Mouse (Mus musculus) C2C12 (cell line): ENCODE data around the gene Kif11. TPM values are rescaled to one million over a fixed set of nuclear protein-coding genes. Genes with fewer than 3 reads are reported as not detected.

Experiments
- H3K27me3 ChIP-seq: one replicate; pipeline ENCODE4 v1.6.1; 2011; ENCODE audit not compliant: control insufficient read depth, insufficient read depth, insufficient read length
- H3K36me3 ChIP-seq: one replicate; pipeline ENCODE4 v1.6.1; 2011; ENCODE audit not compliant: control insufficient read depth, insufficient read depth
- H3K4me3 ChIP-seq: one replicate; pipeline ENCODE4 v1.5.1; 2011; ENCODE audit warnings: mild to moderate bottlenecking, control low read depth; ENCODE audit not compliant: poor library complexity, insufficient read depth, severe bottlenecking
- H3K79me2 ChIP-seq: one replicate; pipeline ENCODE4 v1.6.1; 2011; ENCODE audit not compliant: control insufficient read depth, insufficient read depth
- H3K79me3 ChIP-seq: one replicate; pipeline ENCODE4 v1.6.1; 2011; ENCODE audit warnings: low read depth, control low read depth
- H3ac ChIP-seq: one replicate; pipeline ENCODE3; 2011; ENCODE audit warnings: low read depth; ENCODE audit not compliant: control insufficient read depth, insufficient read length
- CEBPB ChIP-seq: IDR thresholded peaks from one replicate; pipeline ENCODE4 v1.6.1; 2011; ENCODE audit warnings: low read depth, mild to moderate bottlenecking, control low read depth, moderate library complexity
- CTCF ChIP-seq: IDR thresholded peaks from one replicate; pipeline ENCODE4 v1.5.1; 2011; ENCODE audit not compliant: control insufficient read depth, insufficient read depth, insufficient read length
- FOSL1 ChIP-seq: IDR thresholded peaks from one replicate; pipeline ENCODE4 v1.8.0; 2011; ENCODE audit warnings: mild to moderate bottlenecking, low read length; ENCODE audit not compliant: poor library complexity, insufficient read depth, severe bottlenecking
- MAX ChIP-seq: IDR thresholded peaks from one replicate; pipeline ENCODE4 v1.6.1; 2011; ENCODE audit warnings: mild to moderate bottlenecking, control low read depth
- MYOD1 ChIP-seq: IDR thresholded peaks from one replicate; pipeline ENCODE4 v1.6.1; 2011; ENCODE audit warnings: low read depth; ENCODE audit not compliant: control insufficient read depth, insufficient read length
- MYOG ChIP-seq: IDR thresholded peaks from one replicate; pipeline ENCODE4 v1.6.1; 2011; ENCODE audit not compliant: control insufficient read depth, insufficient read length; ENCODE audit errors: extremely low read depth
- USF1 ChIP-seq: IDR thresholded peaks from one replicate; pipeline ENCODE4 v1.6.1; 2011; ENCODE audit warnings: low read depth, mild to moderate bottlenecking, control low read depth, moderate library complexity
- polyA plus RNA-seq: library from polyadenylated mRNA; unstranded; fragments of >200 nt; fragmentation: generic; extraction: Trizol; gene quantifications from one replicate; pipeline ENCODE4 v1.2.1, GENCODE M21; 2012; ENCODE audit warnings: missing spikeins

Kif11 gene
- polyA plus RNA-seq, 1 experiment: 10.5 TPM

- no peak overlapping the region for H3ac ChIP-seq
- peaks cover 7% of the 10 kb centered on the region for H3K36me3 ChIP-seq
- TF ChIP-seq MYOD1 (no peak), FOSL1 (no peak), USF1 (no peak)
- no peaks in the 10 kb centered on the region for H3K27me3 ChIP-seq
- H3K79me2 ChIP-seq: peaks cover 90% of the 10 kb centered on the region
- peaks cover 26% of the 10 kb centered on the region for H3K79me3 ChIP-seq
- H3K4me3 ChIP-seq: no peak overlapping the region
Observed at GRCm38 (mm10) chr19:37348952-37349351, 27.3 kb upstream of the Kif11 start.

- peaks cover 84% of the 10 kb centered on the region for H3K79me2 ChIP-seq
- H3K27me3 ChIP-seq: no peaks in the 10 kb centered on the region
- peaks cover 7% of the 10 kb centered on the region for H3K36me3 ChIP-seq
- no peak overlapping the region for H3K4me3 ChIP-seq
- no peak for TF ChIP-seq MYOG
- no peak for TF ChIP-seq CTCF
- no peak for TF ChIP-seq CEBPB
- TF ChIP-seq USF1: no peak
- no peak for TF ChIP-seq MAX
- no peak for TF ChIP-seq MYOD1
- TF ChIP-seq FOSL1: no peak
- H3ac ChIP-seq: no peak overlapping the region
- peaks cover 28% of the 10 kb centered on the region for H3K79me3 ChIP-seq
Observed at GRCm38 (mm10) chr19:37352756-37353155, 23.4 kb upstream of the Kif11 start.

GRCm38 (mm10) chr19:37353331-37353730 is 22.9 kb upstream of the Kif11 start:
- TF ChIP-seq MYOD1 (no peak), MYOG (no peak), CTCF (no peak), USF1 (no peak), MAX (no peak), CEBPB (no peak), FOSL1 (no peak)
- Histone ChIP-seq H3K79me2 (peaks cover 78% of the 10 kb centered on the region), H3K36me3 (peaks cover 7% of the 10 kb centered on the region), H3K27me3 (no peaks in the 10 kb centered on the region), H3ac (no peak overlapping the region), H3K79me3 (peaks cover 28% of the 10 kb centered on the region), H3K4me3 (no peak overlapping the region)

GRCm38 (mm10) chr19:37360044-37360443 is 16.2 kb upstream of the Kif11 start:
- H3ac ChIP-seq: no peak overlapping the region
- no peaks in the 10 kb centered on the region for H3K27me3 ChIP-seq
- no peak overlapping the region for H3K4me3 ChIP-seq
- peaks cover 21% of the 10 kb centered on the region for H3K79me2 ChIP-seq
- TF ChIP-seq MYOD1 (no peak), CTCF (no peak), MAX (no peak), USF1 (no peak), FOSL1 (no peak), CEBPB (no peak), MYOG (no peak)
- H3K79me3 ChIP-seq: peaks cover 12% of the 10 kb centered on the region
- H3K36me3 ChIP-seq: no peaks in the 10 kb centered on the region

- no peaks in the 10 kb centered on the region for H3K79me2 ChIP-seq
- H3ac ChIP-seq: no peak overlapping the region
- no peaks in the 10 kb centered on the region for H3K79me3 ChIP-seq
- TF ChIP-seq CEBPB: no peak
- TF ChIP-seq MYOD1: no peak
- TF ChIP-seq MAX: no peak
- TF ChIP-seq CTCF: no peak
- TF ChIP-seq USF1: no peak
- TF ChIP-seq MYOG: no peak
- TF ChIP-seq FOSL1: no peak
- no peak overlapping the region for H3K4me3 ChIP-seq
- no peaks in the 10 kb centered on the region for H3K27me3 ChIP-seq
- H3K36me3 ChIP-seq: no peaks in the 10 kb centered on the region
Observed at GRCm38 (mm10) chr19:37362545-37362944, 13.7 kb upstream of the Kif11 start.

GRCm38 (mm10) chr19:37363128-37363939 is 12.9 kb upstream of the Kif11 start:
- H3ac ChIP-seq: no peak overlapping the region
- no peaks in the 10 kb centered on the region for H3K79me2 ChIP-seq
- no peaks in the 10 kb centered on the region for H3K79me3 ChIP-seq
- no peaks in the 10 kb centered on the region for H3K27me3 ChIP-seq
- H3K36me3 ChIP-seq: no peaks in the 10 kb centered on the region
- no peak overlapping the region for H3K4me3 ChIP-seq
- TF ChIP-seq MYOG (no peak), MAX (no peak), USF1 (no peak), FOSL1 (no peak), CTCF (no peak), CEBPB (no peak), MYOD1 (no peak)
